ENCODE assay signal across 11 mouse cellular contexts in genomic region chr4:140628412-140628943, GRCm38 (mm10). TPM values are rescaled to one million over a fixed set of nuclear protein-coding genes. Genes with fewer than 3 reads are reported as not detected.
DNase-seq lines count a peak whose midpoint lies in the region; ATAC-seq lines count a peak whose summit lies in the region.
"Had no signal": no experiment of that assay in that cellular context is flagged by ENCODE, and none has a peak within 500 bp of the region (broad histone marks: within the 10 kb centered on the region; RNA-seq: fewer than 3 reads in every experiment).

No protein-coding gene starts in this region.

- no peak overlapping the region for H3K4me3 ChIP-seq in hindbrain, embryonic 16.5 days (ENCODE audit: low read length)

- H3K27ac ChIP-seq in hindbrain, embryonic 16.5 days (ENCODE audit: low read depth, low read length) = peak overlapping the region; percentile 12; the same call in 1 of the 2 replicates

- no peaks in the 10 kb centered on the region for H3K27me3 ChIP-seq in hindbrain, embryonic 16.5 days (replicated peaks; ENCODE audit: control insufficient read depth, insufficient read depth, low read length)

- H3K9me3 ChIP-seq in hindbrain, embryonic 16.5 days (ENCODE audit: control insufficient read depth, low read length) = no peaks in the 10 kb centered on the region

- H3K36me3 ChIP-seq in hindbrain, embryonic 16.5 days (ENCODE audit: control insufficient read depth, insufficient read depth, low read length) = no peaks in the 10 kb centered on the region; the same call in 1 of the 2 replicates

- peaks cover 45% of the 10 kb centered on the region for H3K4me1 ChIP-seq in hindbrain, embryonic 16.5 days (ENCODE audit: control insufficient read depth, insufficient read depth, low read depth, low read length)

- ATAC-seq in hindbrain, embryonic 16.5 days = no peak

- intact Hi-C loops in left cerebral cortex, postnatal 4 days (cut with DNase I) = no loop called here
- intact Hi-C loops in left cerebral cortex, postnatal 10 days (cut with DNase I) = no loop called here

- WGBS in hindbrain, embryonic 16.5 days = 50% methylated on average over 11 of the region's 11 CpGs

- H3K4me2 ChIP-seq in hindbrain, embryonic 16.5 days (ENCODE audit: low read length) = no peak overlapping the region

- H3K9ac ChIP-seq in hindbrain, embryonic 16.5 days (ENCODE audit: low read depth, low read length) = no peak overlapping the region; the same call in 1 of the 2 replicates

- peak; percentile 58 for DNase-seq in left cerebral cortex, postnatal 4 days
- no peak for DNase-seq in left cerebral cortex, postnatal 10 days (ENCODE audit: extremely low spot score in 1 of 2, low spot score in 2 of 2)
- DNase-seq in cerebellum, postnatal 14 days = peak; percentile 66 to 84
- DNase-seq in retina, postnatal 1 day = peak; percentile 51
- DNase-seq in adrenal gland, adult 18-20 months (ENCODE audit: low spot score in 2 of 2) = no peak
- no peak for DNase-seq in lung, postnatal 14 days
- no peak for DNase-seq in layer of hippocampus, postnatal 10 days (ENCODE audit: low spot score in 2 of 2)
- DNase-seq: adrenal gland, postnatal 36 days; kidney, adult 9 months; lung, adult 2 months had no signal

RNA-seq across cellular contexts. Expression of gene Arhgef10l, which starts 37.3 kb away (rescaled TPM):
- total RNA-seq in left cerebral cortex, postnatal 4 days (2021) = 10 to 100 TPM; 50.6 to 52.0 TPM
- 10 to 100 TPM; 47.9 to 51.6 TPM for total RNA-seq in left cerebral cortex, postnatal 10 days (2021)
- 20.7 and 24.5 TPM in 2 replicates for polyA plus RNA-seq in hindbrain, embryonic 16.5 days (2015; fragmentation: Nextera tagmentation; extraction: Ambion mirVana)
- total RNA-seq in adrenal gland, adult 18-20 months (2021) = 10 to 100 TPM in 1 of 2 experiments, 1 to 10 TPM in 1; 6.7 to 10.7 TPM
- total RNA-seq in layer of hippocampus, postnatal 10 days (2021) = 10 to 100 TPM; 45.5 to 60.7 TPM

Comparison
In these comparisons a context has a peak if more than half of its experiments do, and no peak if none do; other contexts are left out.
1. DNase-seq: peak in left cerebral cortex, postnatal 4 days (single experiment), cerebellum, postnatal 14 days (2 of 2) and retina, postnatal 1 day (single experiment); none in left cerebral cortex, postnatal 10 days (0 of 2), adrenal gland, adult 18-20 months (0 of 2), lung, postnatal 14 days (single experiment) and layer of hippocampus, postnatal 10 days (0 of 2).